Mouse (Mus musculus): ENCODE data around the gene Twist1. TPM values are rescaled to one million over a fixed set of nuclear protein-coding genes. Genes with fewer than 3 reads are reported as not detected.

Gene Twist1
- 12.8 and 45.5 TPM in 2 replicates for polyA plus RNA-seq (2012; rRNA removed)

GRCm38 (mm10) chr12:33957400-33958240 lies at the start of gene Twist1:
TSS of gene Twist1 (plus strand) at chr12:33957671.

GRCm38 (mm10) chr12:33928331-33929192 lies 28.9 kb upstream of the Twist1 start, which contains the start of gene Ferd3l:
TSS of gene Ferd3l (plus strand) at chr12:33928425.

Other genes with a start within 250 kb of the Twist1 start
- 0.58 and 0.66 TPM in 2 replicates for gene Ferd3l, start 29.2 kb upstream of the Twist1 start, polyA plus RNA-seq (2012; rRNA removed)